Mouse (Mus musculus) neural tube, embryonic 11.5 days (tissue): ENCODE data around the gene Hist3h2a. TPM values are rescaled to one million over a fixed set of nuclear protein-coding genes. Genes with fewer than 3 reads are reported as not detected.
A peak's percentile ranks its signal among the peaks of the same experiment; 100 is the strongest.

Experiments used
- ATAC-seq: fragments of 200-750 bp; cut with Nextera tagmentation; 2 replicates; pipeline ENCODE4 v1.8.0; 2017; ENCODE audit warnings: moderate number of reproducible peaks, mild to moderate bottlenecking, moderate TSS enrichment, moderate library complexity; ENCODE audit not compliant: insufficient read depth, low FRiP score, low TSS enrichment
- DNase-seq: peaks from one replicate; pipeline ENCODE4 v3.0.0-alpha.2; 2015; ENCODE audit warnings: low spot score
- H3K27ac ChIP-seq: fragments of 300-500 bp; sonication (generic); 2 replicates; pipeline ENCODE4 v1.5.1; 2014; ENCODE audit warnings: low read depth, mild to moderate bottlenecking, low read length
- H3K27me3 ChIP-seq: fragments of 300-500 bp; sonication (generic); 2 replicates; pipeline ENCODE4 v1.6.1; 2014; ENCODE audit warnings: mild to moderate bottlenecking, low read length, mixed read lengths; ENCODE audit not compliant: control insufficient read depth, insufficient read depth
- H3K36me3 ChIP-seq: fragments of 300-500 bp; sonication (generic); 2 replicates; pipeline ENCODE4 v1.6.1; 2014; ENCODE audit warnings: mild to moderate bottlenecking, low read length, moderate library complexity, mixed read lengths; ENCODE audit not compliant: control insufficient read depth, insufficient read depth
- H3K4me1 ChIP-seq: fragments of 300-500 bp; sonication (generic); 2 replicates; pipeline ENCODE4 v1.6.1; 2014; ENCODE audit warnings: low read length, mixed read lengths; ENCODE audit not compliant: control insufficient read depth, insufficient read depth
- H3K4me2 ChIP-seq: fragments of 300-500 bp; sonication (generic); 2 replicates; pipeline ENCODE4 v1.6.1; 2014; ENCODE audit warnings: low read depth, mild to moderate bottlenecking, moderate library complexity
- H3K4me3 ChIP-seq: fragments of 300-500 bp; sonication (generic); 2 replicates; pipeline ENCODE4 v1.5.1; 2014; ENCODE audit warnings: low read depth, low read length
- H3K9ac ChIP-seq: fragments of 300-500 bp; sonication (generic); 2 replicates; pipeline ENCODE4 v1.6.1; 2014; ENCODE audit warnings: mild to moderate bottlenecking, low read length
- H3K9me3 ChIP-seq: fragments of 300-500 bp; sonication (generic); 2 replicates; pipeline ENCODE4 v1.6.1; 2016; ENCODE audit warnings: low read length; ENCODE audit not compliant: control insufficient read depth
- WGBS: fragments of 180-500 bp; shearing (Covaris S2); extraction: QIAGEN DNeasy Blood & Tissue Kit; methylation state at CpG from one replicate; pipeline ENCODE4 v1.1.7; 2014; 5-methylcytosine and 5-hydroxymethylcytosine counted together
- polyA plus RNA-seq: library from polyadenylated mRNA; unstranded; fragments of >200 nt; fragmentation: Nextera tagmentation; extraction: Ambion mirVana; gene quantifications from 2 replicates; pipeline ENCODE4 v1.2.1, GENCODE M21; 2014

Gene Hist3h2a
- polyA plus RNA-seq, 1 experiment from 2014 or later = 61.4 TPM

DNA sequence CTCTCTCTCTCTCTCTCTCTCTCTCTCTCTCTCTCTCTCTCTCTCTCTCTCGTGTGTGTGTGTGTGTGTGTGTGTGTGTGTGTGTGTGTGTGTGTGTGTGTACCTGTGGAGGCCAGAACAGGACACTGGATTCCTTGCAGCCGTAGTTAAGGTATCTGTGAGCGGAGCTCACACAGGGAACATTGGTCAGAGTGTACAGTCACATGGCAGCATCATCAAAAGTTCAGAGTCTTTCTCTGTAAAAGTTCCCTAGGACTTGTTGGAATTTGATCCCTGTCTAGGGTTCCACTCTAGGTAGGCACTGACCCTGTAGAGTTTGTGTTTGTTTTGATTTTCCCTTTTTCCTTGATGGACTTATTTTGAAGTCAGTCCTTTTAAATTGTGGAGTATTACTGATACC lies 27.8 kb upstream of the Hist3h2a start:
- H3K9me3 ChIP-seq = no peaks in the 10 kb centered on the region
- whole genome bisulfite sequencing = 80% methylated on average over 2 of the region's 3 CpGs

DNA sequence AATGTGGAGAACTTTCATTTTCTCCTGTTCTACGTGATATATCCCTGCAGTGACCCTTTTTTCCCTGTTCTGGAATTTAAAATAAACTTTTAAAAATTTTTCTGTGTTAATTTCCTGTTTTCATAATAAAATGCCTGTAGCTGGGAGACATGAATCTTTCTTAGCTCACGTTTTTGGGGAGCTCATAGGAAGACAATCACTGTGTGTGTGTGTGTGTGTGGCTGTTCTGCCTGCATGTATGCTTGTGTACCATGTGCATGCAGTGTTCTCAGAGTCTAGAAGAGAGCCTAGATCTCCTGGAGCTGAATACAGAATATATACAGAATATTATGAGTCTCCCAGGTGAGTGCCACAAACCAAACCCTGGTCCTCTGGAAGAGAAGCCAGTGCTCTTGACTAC lies 27.4 kb upstream of the Hist3h2a start:
- DNase-seq = no peak
- Histone ChIP-seq H3K9ac (no peak overlapping the region), H3K4me2 (no peak overlapping the region), H3K9me3 (no peaks in the 10 kb centered on the region), H3K27ac (no peak overlapping the region), H3K4me3 (no peak overlapping the region), H3K4me1 (no peaks in the 10 kb centered on the region), H3K27me3 (no peaks in the 10 kb centered on the region), H3K36me3 (peaks cover 3% of the 10 kb centered on the region)
- ATAC-seq = no peak
- 75% methylated on average over 2 of the region's 2 CpGs for WGBS

More for the DNA sequence above, 27.8 kb upstream of the Hist3h2a start:
- Histone ChIP-seq H3K27ac (no peak overlapping the region), H3K4me1 (no peaks in the 10 kb centered on the region), H3K36me3 (peaks cover 2% of the 10 kb centered on the region; the same call in 1 of the 2 replicates), H3K9ac (no peak overlapping the region), H3K4me3 (no peak overlapping the region), H3K27me3 (no peaks in the 10 kb centered on the region), H3K4me2 (no peak overlapping the region)
- ATAC-seq (no peak), DNase-seq (no peak)

DNA sequence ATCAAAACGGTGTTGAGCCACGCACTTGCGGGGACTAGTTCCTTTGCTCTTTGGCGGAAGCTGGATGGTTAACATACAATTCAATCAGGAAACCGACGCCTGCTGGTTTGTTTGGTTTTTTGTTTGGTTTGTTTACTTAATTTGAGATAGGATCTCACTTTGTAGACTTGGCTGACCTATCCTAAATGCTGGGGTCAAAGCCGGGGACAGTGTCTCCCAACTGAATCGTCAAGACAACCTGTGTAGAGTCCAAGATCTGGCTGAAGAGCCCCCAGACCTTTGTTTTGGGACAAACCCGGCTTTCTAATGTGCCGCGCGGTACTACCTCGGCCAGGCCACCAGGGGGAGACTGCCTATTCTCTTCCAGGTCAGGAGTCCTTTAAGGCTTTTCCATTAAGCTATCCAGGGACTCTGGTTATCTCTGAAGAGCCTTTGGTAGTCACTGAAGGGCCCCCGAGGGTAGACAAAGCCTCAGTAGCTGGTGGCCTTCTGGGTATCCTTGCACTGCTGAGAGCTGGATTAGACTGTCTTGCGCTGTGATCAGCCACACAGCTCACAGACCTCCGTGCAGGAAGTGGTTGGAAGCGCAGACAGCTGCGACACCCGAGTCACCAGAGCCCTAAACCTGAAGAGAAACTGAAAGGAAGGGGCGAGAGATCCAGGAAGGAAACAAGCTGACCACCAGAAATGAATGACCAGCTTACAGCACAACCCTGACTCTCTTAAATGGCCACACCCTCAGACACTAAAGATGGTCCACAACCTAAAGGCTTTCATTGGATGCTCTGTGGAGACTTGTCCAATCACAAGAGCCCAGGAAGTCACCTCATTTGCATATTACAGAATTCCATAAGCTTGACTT lies 26.5 kb upstream of the Hist3h2a start:
- H3K27me3 ChIP-seq = no peaks in the 10 kb centered on the region
- H3K4me1 ChIP-seq = no peaks in the 10 kb centered on the region
- peaks cover 10% of the 10 kb centered on the region for H3K36me3 ChIP-seq
- ATAC-seq = peak; percentile 65
- H3K4me3 ChIP-seq = no peak overlapping the region
- 40% methylated on average over 20 of the region's 20 CpGs for WGBS
- peak; percentile 80 for DNase-seq
- H3K4me2 ChIP-seq = peak overlapping the region; percentile 25
- no peak overlapping the region for H3K9ac ChIP-seq
- H3K27ac ChIP-seq = 0 out of 2 replicates have a peak overlapping the region, but pooled peaks have one; percentile 17
- no peaks in the 10 kb centered on the region for H3K9me3 ChIP-seq

DNA sequence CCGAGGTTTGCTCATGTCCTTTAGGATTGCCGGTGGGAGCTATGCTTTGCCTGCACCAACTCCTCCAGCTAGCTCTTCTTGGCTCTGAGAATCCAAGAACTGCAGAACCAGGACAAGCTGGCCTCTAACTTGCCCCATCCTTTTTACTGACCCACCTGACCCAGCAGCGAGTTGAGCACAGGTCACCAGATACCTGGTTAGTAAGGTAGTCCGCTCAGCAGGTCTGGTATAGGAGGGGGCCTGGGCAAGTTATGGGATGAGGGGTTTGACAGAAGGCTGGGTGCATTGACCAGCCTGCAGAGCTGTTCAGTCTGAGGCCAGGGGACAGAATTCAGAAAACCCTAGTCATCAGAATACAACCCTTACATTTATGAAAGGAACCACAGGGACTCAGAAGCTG lies 25.4 kb upstream of the Hist3h2a start:
- H3K4me3 ChIP-seq = no peak overlapping the region
- DNase-seq = no peak
- H3K4me2 ChIP-seq = no peak overlapping the region
- H3K27ac ChIP-seq = no peak overlapping the region
- 86% methylated on average over 3 of the region's 4 CpGs for WGBS
- H3K9me3 ChIP-seq = no peaks in the 10 kb centered on the region
- no peaks in the 10 kb centered on the region for H3K27me3 ChIP-seq
- H3K4me1 ChIP-seq = no peaks in the 10 kb centered on the region
- H3K36me3 ChIP-seq = peaks cover 12% of the 10 kb centered on the region
- ATAC-seq = no peak
- H3K9ac ChIP-seq = no peak overlapping the region

DNA sequence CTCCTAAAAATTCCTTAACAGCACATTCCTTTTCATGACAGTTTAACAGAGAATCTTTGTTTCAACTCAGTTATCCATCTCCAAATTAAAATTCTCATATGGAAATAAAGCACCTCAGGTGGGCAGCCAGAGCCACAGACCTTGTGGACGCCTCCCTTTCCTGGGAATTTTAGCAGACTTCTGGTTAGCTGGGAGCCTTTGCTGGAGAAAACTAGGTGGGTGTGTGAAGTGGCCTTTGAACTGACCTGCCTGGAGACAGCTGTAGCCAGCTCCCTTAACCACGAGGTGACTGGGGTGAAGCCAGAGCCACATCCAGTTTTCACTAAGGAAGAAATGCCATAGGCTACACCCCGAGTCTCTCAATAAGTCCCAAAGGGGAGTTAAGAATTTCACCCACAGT lies 24.8 kb upstream of the Hist3h2a start:
- H3K27ac ChIP-seq = no peak overlapping the region
- ATAC-seq (no peak), DNase-seq (no peak)
- H3K36me3 ChIP-seq = peaks cover 12% of the 10 kb centered on the region
- H3K4me3 ChIP-seq = no peak overlapping the region
- no peak overlapping the region for H3K9ac ChIP-seq
- H3K27me3 ChIP-seq = no peaks in the 10 kb centered on the region
- H3K9me3 ChIP-seq = no peaks in the 10 kb centered on the region
- WGBS = 70% methylated on average over 3 of the region's 3 CpGs
- H3K4me2 ChIP-seq = no peak overlapping the region
- H3K4me1 ChIP-seq = no peaks in the 10 kb centered on the region

DNA sequence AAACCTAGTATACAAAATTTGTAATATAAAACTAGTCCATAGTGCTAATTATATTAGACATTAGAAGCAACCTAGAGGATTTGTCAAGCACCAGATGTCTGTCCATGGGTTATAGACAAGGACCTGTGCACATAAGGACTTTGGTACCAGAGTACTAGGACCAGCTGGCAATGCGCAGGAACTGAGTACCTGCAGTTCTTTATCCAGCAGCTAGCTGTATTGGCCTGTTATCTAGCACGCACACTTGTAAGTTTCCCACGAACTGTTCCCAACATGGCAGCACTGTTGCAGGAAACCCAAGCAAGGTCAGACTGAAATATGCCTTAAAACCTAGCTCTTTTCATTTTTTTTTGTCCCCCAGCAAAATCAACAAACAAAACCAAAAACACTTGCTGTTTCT lies 24.2 kb upstream of the Hist3h2a start:
- no peaks in the 10 kb centered on the region for H3K27me3 ChIP-seq
- H3K4me3 ChIP-seq = no peak overlapping the region
- ATAC-seq (no peak), DNase-seq (no peak)
- H3K36me3 ChIP-seq = peaks cover 12% of the 10 kb centered on the region
- H3K4me1 ChIP-seq = no peaks in the 10 kb centered on the region
- H3K27ac ChIP-seq = no peak overlapping the region
- WGBS = 97% methylated on average over 3 of the region's 3 CpGs
- no peaks in the 10 kb centered on the region for H3K9me3 ChIP-seq
- no peak overlapping the region for H3K9ac ChIP-seq
- no peak overlapping the region for H3K4me2 ChIP-seq

DNA sequence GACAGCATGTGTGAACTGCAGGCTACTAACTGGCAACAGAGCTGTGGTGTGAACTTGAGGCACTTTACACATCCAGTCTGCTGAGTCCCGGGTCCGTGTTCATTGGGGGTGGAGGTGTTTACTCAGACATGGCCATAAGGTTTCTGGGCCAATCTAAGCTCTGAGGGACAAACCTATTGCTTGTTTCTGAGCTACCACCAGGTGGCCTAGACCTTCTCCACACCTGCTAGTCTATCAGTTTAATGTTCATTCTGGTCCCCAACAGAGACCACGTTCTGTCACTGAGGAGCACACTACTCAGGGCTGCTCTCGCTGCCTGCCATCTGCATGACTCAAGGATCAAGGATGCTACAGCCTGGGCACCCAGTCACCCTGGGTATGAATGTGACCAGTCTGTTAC lies 22.9 kb upstream of the Hist3h2a start:
- Histone ChIP-seq H3K27me3 (no peaks in the 10 kb centered on the region), H3K36me3 (peaks cover 14% of the 10 kb centered on the region), H3K4me2 (no peak overlapping the region), H3K9ac (no peak overlapping the region), H3K27ac (no peak overlapping the region), H3K9me3 (no peaks in the 10 kb centered on the region), H3K4me3 (no peak overlapping the region), H3K4me1 (no peaks in the 10 kb centered on the region; the same call in 1 of the 2 replicates)
- WGBS = 78% methylated on average over 4 of the region's 4 CpGs
- no peak for DNase-seq
- no peak for ATAC-seq

DNA sequence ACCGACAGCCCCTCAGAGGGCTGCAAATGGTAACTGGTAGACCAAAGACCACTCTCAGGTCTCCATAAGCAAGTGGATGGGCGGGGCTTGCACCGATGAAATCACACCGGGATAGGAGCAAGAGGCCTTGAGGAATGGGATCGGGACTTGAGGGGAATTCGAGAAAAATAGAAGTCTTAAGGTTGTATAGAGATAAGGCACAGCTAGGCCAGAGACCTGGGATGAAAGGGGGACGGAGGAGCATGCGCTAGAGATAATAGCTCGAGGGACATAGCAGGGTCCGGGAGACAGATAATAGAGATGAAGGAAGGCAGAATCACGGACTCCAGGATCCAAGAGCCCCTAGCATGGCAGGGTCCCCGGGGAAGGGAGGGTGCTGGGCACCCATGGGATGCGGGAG lies 16.6 kb upstream of the Hist3h2a start:
- Histone ChIP-seq H3K4me2 (peak overlapping the region; percentile 91), H3K4me3 (peak overlapping the region; percentile 93), H3K27ac (peak overlapping the region; percentile 71), H3K4me1 (peaks cover 6% of the 10 kb centered on the region), H3K27me3 (no peaks in the 10 kb centered on the region), H3K9ac (peak overlapping the region; percentile 95), H3K9me3 (no peaks in the 10 kb centered on the region), H3K36me3 (peaks cover 6% of the 10 kb centered on the region; the same call in 1 of the 2 replicates)
- no peak; the same call in 1 of the 2 replicates for ATAC-seq
- 2% methylated on average over 13 of the region's 13 CpGs for WGBS
- peak; percentile 45 for DNase-seq
